Mouse (Mus musculus) retina, postnatal 1 day (tissue): Measurements from ENCODE around the gene Eif2ak4.
A peak's percentile ranks its signal among the peaks of the same experiment; 100 is the strongest.

Experiments
- DNase-seq: peaks from one replicate; pipeline ENCODE4 v3.0.0-alpha.2; 2012

Gene Eif2ak4

GRCm38 (mm10) chr2:118466601-118467000, 78.2 kb downstream of the Eif2ak4 start:
- DNase-seq = peak; percentile 18

GRCm38 (mm10) chr2:118468354-118468753, 79.9 kb downstream of the Eif2ak4 start:
- DNase-seq = no peak

- no peak for DNase-seq
Observed at GRCm38 (mm10) chr2:118478833-118479549, 90.6 kb downstream of the Eif2ak4 start.

- peak; percentile 97 for DNase-seq
Observed at GRCm38 (mm10) chr2:118479550-118479909, 91.1 kb downstream of the Eif2ak4 start, which contains the start of gene Srp14. Gene Srp14, minus strand, starts transcription at chr2:118479711.

- no peak for DNase-seq
Observed at GRCm38 (mm10) chr2:118480886-118481285, 92.5 kb downstream of the Eif2ak4 start.

GRCm38 (mm10) chr2:118483032-118483431, 94.6 kb downstream of the Eif2ak4 start:
- no peak for DNase-seq

- no peak for DNase-seq
Observed at GRCm38 (mm10) chr2:118484386-118484898, 96.0 kb downstream of the Eif2ak4 start.

GRCm38 (mm10) chr2:118485415-118485814, 97.0 kb downstream of the Eif2ak4 start:
- DNase-seq = no peak

GRCm38 (mm10) chr2:118486933-118487332, 98.5 kb downstream of the Eif2ak4 start:
- DNase-seq = peak; percentile 72

- no peak for DNase-seq
Observed at GRCm38 (mm10) chr2:118487806-118488205, 99.4 kb downstream of the Eif2ak4 start.

GRCm38 (mm10) chr2:118490241-118491091, 102.0 kb downstream of the Eif2ak4 start:
- DNase-seq = peak; percentile 32

- peak; percentile 34 for DNase-seq
Observed at GRCm38 (mm10) chr2:118491281-118491731, 102.9 kb downstream of the Eif2ak4 start.

- DNase-seq = no peak
Observed at GRCm38 (mm10) chr2:118491741-118492395, 103.5 kb downstream of the Eif2ak4 start.

GRCm38 (mm10) chr2:118495024-118495423, 106.6 kb downstream of the Eif2ak4 start:
- no peak for DNase-seq

GRCm38 (mm10) chr2:118497890-118498289, 109.5 kb downstream of the Eif2ak4 start:
- no peak for DNase-seq

- DNase-seq = no peak
Observed at GRCm38 (mm10) chr2:118498476-118498875, 110.1 kb downstream of the Eif2ak4 start.

- DNase-seq = peak; percentile 53
Observed at GRCm38 (mm10) chr2:118499135-118499961, 110.9 kb downstream of the Eif2ak4 start.

GRCm38 (mm10) chr2:118500191-118500590, 111.8 kb downstream of the Eif2ak4 start:
- DNase-seq = no peak

- no peak for DNase-seq
Observed at GRCm38 (mm10) chr2:118507126-118507525, 118.7 kb downstream of the Eif2ak4 start.

GRCm38 (mm10) chr2:118509688-118510446, 121.4 kb downstream of the Eif2ak4 start:
- no peak for DNase-seq
